Comparison of ENCODE assay signal across 1 mouse cellular context in the genomic region with DNA sequence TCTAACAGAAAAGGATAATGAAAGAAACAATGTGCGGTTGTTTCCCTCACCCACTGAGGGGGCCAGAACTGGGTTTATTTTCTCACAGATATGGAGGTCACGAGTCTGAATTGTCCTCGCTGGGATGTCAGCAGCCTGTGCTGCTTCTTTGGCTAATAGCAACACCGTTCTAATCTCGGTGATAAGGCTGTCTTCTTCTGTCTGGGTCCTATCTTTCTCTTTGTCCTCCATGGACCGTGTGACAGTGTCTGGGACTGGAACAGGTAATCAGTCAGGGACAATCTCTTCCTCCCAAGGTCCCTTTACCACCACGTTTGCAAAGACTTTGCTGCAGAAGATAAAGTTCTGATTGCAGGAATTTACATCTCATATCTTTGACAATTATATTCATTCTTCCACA.
TF ChIP-seq lines count a peak whose summit lies in the region.

No protein-coding gene starts in this region.

TF ChIP-seq in MEL, 35 proteins besides CTCF, POLR2A, EP300 and RAD21 (continued from another document):
- TF ChIP-seq MAX (IDR thresholded peaks at IDR 0.05; ENCODE audit: low read length), result no peak
- TF ChIP-seq GATA1 (IDR thresholded peaks at IDR 0.05; ENCODE audit: low read depth, low read length), result peak; percentile 56
- TF ChIP-seq BHLHE40 (IDR thresholded peaks at IDR 0.05; ENCODE audit: borderline replicate concordance, low read depth, low read length), result no peak
- TF ChIP-seq RCOR1 (IDR thresholded peaks at IDR 0.05; ENCODE audit: low read depth, low read length), result peak; percentile 71
- peak; percentile 39; the same call in 1 of the 2 replicates for TF ChIP-seq ETS1 (IDR thresholded peaks at IDR 0.05; ENCODE audit: low read depth, low read length)
- peak; percentile 30; the same call in 1 of the 2 replicates for TF ChIP-seq TCF12 (IDR thresholded peaks at IDR 0.05; ENCODE audit: low read depth, low read length)
- no peak for TF ChIP-seq UBTF (IDR thresholded peaks at IDR 0.05; ENCODE audit: borderline replicate concordance, insufficient read depth, low read depth, low read length)
- no peak for TF ChIP-seq NRF1 (IDR thresholded peaks at IDR 0.05; ENCODE audit: insufficient read depth, low read depth, low read length, poor library complexity, severe bottlenecking)
- TF ChIP-seq E2F4 (IDR thresholded peaks at IDR 0.05; ENCODE audit: borderline replicate concordance, low read depth, low read length), result no peak
- TF ChIP-seq GABPA (IDR thresholded peaks at IDR 0.05; ENCODE audit: low read depth, low read length), result no peak
TF ChIP-seq in MEL: peak in this region for 4.
